Mouse (Mus musculus): ENCODE data around the gene Trpc7. TPM values are rescaled to one million over a fixed set of nuclear protein-coding genes. Genes with fewer than 3 reads are reported as not detected.

Trpc7 gene
- polyA plus RNA-seq, 1 experiment from 2014 or later = not detected

- ATAC-seq (ENCODE audit: insufficient read depth) = no peak
- H3K36me3 ChIP-seq (replicated peaks) = no peaks in the 10 kb centered on the region
- WGBS (ENCODE audit: insufficient replicate concordance) = 63% methylated on average over 6 of the region's 6 CpGs
- H3K27ac ChIP-seq (replicated peaks) = no peak overlapping the region
- H3K27me3 ChIP-seq = no peaks in the 10 kb centered on the region
- H3K4me3 ChIP-seq (replicated peaks) = no peak overlapping the region
- no peak overlapping the region for H3K9ac ChIP-seq
- no peaks in the 10 kb centered on the region for H3K9me3 ChIP-seq (replicated peaks)
- H3K4me1 ChIP-seq (replicated peaks) = no peaks in the 10 kb centered on the region
- H3K4me2 ChIP-seq = no peak overlapping the region
These were observed 31.2 kb downstream of the Trpc7 start for GRCm38 (mm10) chr13:56864567-56864966.

DNA sequence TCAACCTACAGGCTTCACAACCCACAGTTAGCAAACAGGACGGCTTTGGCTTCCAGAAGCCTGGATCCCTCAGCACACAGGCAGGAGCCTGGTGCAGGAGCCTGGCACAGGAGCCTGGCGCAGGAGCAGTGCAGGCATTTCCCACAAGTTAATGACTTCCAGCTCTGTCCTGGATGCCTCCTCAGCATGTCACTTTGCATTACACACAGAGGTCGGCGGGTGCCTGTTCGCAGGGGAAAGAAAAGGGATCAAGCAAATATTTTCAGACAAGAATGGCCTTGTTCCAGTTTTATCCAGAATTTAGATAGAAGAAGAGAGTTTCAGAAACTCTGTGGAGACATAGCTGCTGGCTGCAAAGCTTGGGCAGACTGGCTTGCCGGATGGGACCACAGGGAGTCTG lies 33.8 kb downstream of the Trpc7 start:
- H3K27me3 ChIP-seq = no peaks in the 10 kb centered on the region
- no peak overlapping the region for H3K4me3 ChIP-seq (replicated peaks)
- WGBS (ENCODE audit: insufficient replicate concordance) = 67% methylated on average over 6 of the region's 6 CpGs
- no peak overlapping the region for H3K9ac ChIP-seq
- no peak overlapping the region for H3K27ac ChIP-seq (replicated peaks)
- H3K36me3 ChIP-seq (replicated peaks) = no peaks in the 10 kb centered on the region
- no peaks in the 10 kb centered on the region for H3K4me1 ChIP-seq (replicated peaks)
- no peak for ATAC-seq (ENCODE audit: insufficient read depth)
- H3K4me2 ChIP-seq = no peak overlapping the region
- H3K9me3 ChIP-seq (replicated peaks) = no peaks in the 10 kb centered on the region

DNA sequence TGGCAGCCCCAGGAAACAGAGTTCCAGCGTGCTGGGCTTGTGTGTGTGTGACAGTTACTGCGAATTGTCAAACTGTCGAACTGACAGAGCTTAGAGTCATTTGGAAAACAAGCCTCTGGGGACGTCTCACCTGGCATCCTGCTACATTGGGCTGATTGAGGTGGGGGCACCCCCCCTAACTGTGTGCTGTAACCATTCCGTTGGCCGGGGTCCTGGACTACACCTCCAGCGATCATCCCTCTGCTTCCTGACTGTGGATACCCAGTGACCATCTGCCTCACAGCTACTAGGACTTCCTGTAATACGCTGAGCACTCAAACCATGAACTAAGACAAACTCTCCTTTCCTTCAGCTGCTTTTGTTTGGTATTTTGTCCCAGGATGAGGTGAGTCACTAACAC lies 41.3 kb downstream of the Trpc7 start:
- Histone ChIP-seq H3K27me3 (no peaks in the 10 kb centered on the region), H3K9ac (no peak overlapping the region), H3K27ac (replicated peaks) (no peak overlapping the region), H3K9me3 (replicated peaks) (no peaks in the 10 kb centered on the region), H3K36me3 (replicated peaks) (no peaks in the 10 kb centered on the region), H3K4me1 (replicated peaks) (no peaks in the 10 kb centered on the region), H3K4me3 (replicated peaks) (no peak overlapping the region), H3K4me2 (no peak overlapping the region)
- no peak for ATAC-seq (ENCODE audit: insufficient read depth)
- 56% methylated on average over 8 of the region's 8 CpGs for WGBS (ENCODE audit: insufficient replicate concordance)

- no peaks in the 10 kb centered on the region for H3K4me1 ChIP-seq (replicated peaks)
- 41% methylated on average over 5 of the region's 5 CpGs for WGBS (ENCODE audit: insufficient replicate concordance)
- no peak overlapping the region for H3K4me2 ChIP-seq
- H3K9ac ChIP-seq = no peak overlapping the region
- ATAC-seq (ENCODE audit: insufficient read depth) = no peak
- no peaks in the 10 kb centered on the region for H3K9me3 ChIP-seq (replicated peaks)
- no peak overlapping the region for H3K4me3 ChIP-seq (replicated peaks)
- no peak overlapping the region for H3K27ac ChIP-seq (replicated peaks)
- no peaks in the 10 kb centered on the region for H3K27me3 ChIP-seq
- H3K36me3 ChIP-seq (replicated peaks) = no peaks in the 10 kb centered on the region
These were observed 42.4 kb downstream of the Trpc7 start for GRCm38 (mm10) chr13:56853436-56853835.

GRCm38 (mm10) chr13:56845866-56846265 lies 49.9 kb downstream of the Trpc7 start:
- no peaks in the 10 kb centered on the region for H3K36me3 ChIP-seq (replicated peaks)
- no peak overlapping the region for H3K9ac ChIP-seq
- ATAC-seq (ENCODE audit: insufficient read depth) = no peak
- H3K4me3 ChIP-seq (replicated peaks) = no peak overlapping the region
- no peaks in the 10 kb centered on the region for H3K9me3 ChIP-seq (replicated peaks)
- no peak overlapping the region for H3K4me2 ChIP-seq
- no peaks in the 10 kb centered on the region for H3K27me3 ChIP-seq
- 50% methylated on average over 3 of the region's 3 CpGs for WGBS (ENCODE audit: insufficient replicate concordance)
- no peak overlapping the region for H3K27ac ChIP-seq (replicated peaks)
- H3K4me1 ChIP-seq (replicated peaks) = no peaks in the 10 kb centered on the region

DNA sequence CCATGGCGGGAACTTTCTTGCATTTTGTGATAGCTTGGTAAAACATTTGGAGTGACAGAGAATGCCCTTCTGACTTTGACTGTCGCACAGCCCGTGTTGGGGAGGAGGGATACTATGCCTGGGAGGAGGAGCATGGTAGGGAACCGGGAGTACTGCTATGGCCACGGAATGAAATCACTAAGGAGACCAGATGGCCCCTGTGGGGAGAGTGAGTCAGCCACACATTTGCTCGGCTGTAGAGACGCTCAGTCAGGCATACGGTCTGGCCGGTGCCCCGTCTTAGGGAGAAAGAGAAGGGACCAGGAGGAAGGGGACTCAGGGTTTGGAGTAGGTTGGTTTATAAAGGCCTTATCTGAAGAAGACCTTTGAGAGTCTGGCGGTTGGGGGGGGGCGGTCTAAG lies 80.3 kb downstream of the Trpc7 start:
- no peaks in the 10 kb centered on the region for H3K4me1 ChIP-seq (replicated peaks)
- H3K4me2 ChIP-seq = no peak overlapping the region
- no peak overlapping the region for H3K9ac ChIP-seq
- H3K27ac ChIP-seq (replicated peaks) = no peak overlapping the region
- H3K27me3 ChIP-seq = no peaks in the 10 kb centered on the region
- 76% methylated on average over 12 of the region's 12 CpGs for WGBS (ENCODE audit: insufficient replicate concordance)
- H3K36me3 ChIP-seq (replicated peaks) = no peaks in the 10 kb centered on the region
- no peak for ATAC-seq (ENCODE audit: insufficient read depth)
- H3K9me3 ChIP-seq (replicated peaks) = no peaks in the 10 kb centered on the region
- no peak overlapping the region for H3K4me3 ChIP-seq (replicated peaks)

- Histone ChIP-seq H3K36me3 (replicated peaks) (no peaks in the 10 kb centered on the region), H3K9ac (no peak overlapping the region), H3K9me3 (replicated peaks) (no peaks in the 10 kb centered on the region), H3K4me3 (replicated peaks) (no peak overlapping the region), H3K27ac (replicated peaks) (no peak overlapping the region), H3K4me2 (peak overlapping the region; percentile 47), H3K4me1 (replicated peaks) (no peaks in the 10 kb centered on the region), H3K27me3 (no peaks in the 10 kb centered on the region)
- 8% methylated on average over 27 of the region's 27 CpGs for WGBS (ENCODE audit: insufficient replicate concordance)
- ATAC-seq (ENCODE audit: insufficient read depth) = no peak
These were observed 88.9 kb downstream of the Trpc7 start for GRCm38 (mm10) chr13:56806776-56807490.

DNA sequence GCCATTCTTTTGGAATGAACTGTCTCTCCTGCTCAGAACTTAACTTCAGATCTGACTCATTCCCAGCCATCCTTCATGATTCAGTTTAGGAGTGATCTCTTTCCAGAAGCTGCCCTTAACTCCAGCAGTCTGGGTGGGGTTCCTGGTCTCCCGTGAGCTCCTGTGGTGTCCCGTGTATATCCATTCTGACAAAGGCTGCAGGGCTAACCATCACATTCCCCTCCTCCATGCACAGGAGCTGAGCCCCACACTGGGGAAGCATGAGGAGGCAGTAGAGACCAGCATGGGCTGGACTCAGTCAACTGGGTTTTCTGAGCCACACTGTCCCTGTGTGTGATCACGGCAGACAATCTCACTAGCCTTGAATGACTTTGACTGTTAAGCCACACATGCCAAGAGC lies 90.7 kb downstream of the Trpc7 start:
- H3K27me3 ChIP-seq = no peaks in the 10 kb centered on the region
- H3K9me3 ChIP-seq (replicated peaks) = no peaks in the 10 kb centered on the region
- no peak overlapping the region for H3K4me2 ChIP-seq
- no peaks in the 10 kb centered on the region for H3K4me1 ChIP-seq (replicated peaks)
- H3K9ac ChIP-seq = no peak overlapping the region
- H3K27ac ChIP-seq (replicated peaks) = no peak overlapping the region
- H3K36me3 ChIP-seq (replicated peaks) = no peaks in the 10 kb centered on the region
- WGBS (ENCODE audit: insufficient replicate concordance) = 78% methylated on average over 3 of the region's 3 CpGs
- H3K4me3 ChIP-seq (replicated peaks) = no peak overlapping the region
- ATAC-seq (ENCODE audit: insufficient read depth) = no peak

GRCm38 (mm10) chr13:56797459-56797858 lies 98.3 kb downstream of the Trpc7 start:
- H3K27ac ChIP-seq (replicated peaks) = no peak overlapping the region
- no peaks in the 10 kb centered on the region for H3K36me3 ChIP-seq (replicated peaks)
- 68% methylated on average over 7 of the region's 7 CpGs for WGBS (ENCODE audit: insufficient replicate concordance)
- H3K9ac ChIP-seq = no peak overlapping the region
- no peaks in the 10 kb centered on the region for H3K4me1 ChIP-seq (replicated peaks)
- H3K27me3 ChIP-seq = no peaks in the 10 kb centered on the region
- H3K4me2 ChIP-seq = no peak overlapping the region
- H3K9me3 ChIP-seq (replicated peaks) = no peaks in the 10 kb centered on the region
- no peak overlapping the region for H3K4me3 ChIP-seq (replicated peaks)
- no peak for ATAC-seq (ENCODE audit: insufficient read depth)

DNA sequence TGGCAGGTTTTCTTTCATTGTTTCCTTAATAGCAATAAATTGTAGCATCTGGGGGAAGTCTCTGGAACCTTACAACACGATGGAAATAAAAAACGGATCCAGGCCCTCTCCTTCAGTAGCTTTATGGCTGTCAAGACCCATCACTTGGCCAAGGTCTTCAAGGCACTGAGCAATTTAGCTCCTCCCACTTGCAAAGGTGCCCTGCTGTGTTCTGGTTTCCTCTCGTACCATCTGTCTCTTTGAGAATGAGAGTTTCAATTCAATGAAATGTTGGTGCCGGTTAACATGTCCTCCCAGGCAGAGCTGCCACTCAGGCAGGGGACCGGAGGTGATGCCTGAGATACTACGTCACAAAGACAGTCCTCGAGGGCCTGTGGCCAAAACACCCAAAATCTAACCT lies 100.3 kb downstream of the Trpc7 start:
- Histone ChIP-seq H3K27ac (replicated peaks) (no peak overlapping the region), H3K4me3 (replicated peaks) (no peak overlapping the region), H3K36me3 (replicated peaks) (no peaks in the 10 kb centered on the region), H3K4me1 (replicated peaks) (no peaks in the 10 kb centered on the region), H3K4me2 (no peak overlapping the region), H3K27me3 (no peaks in the 10 kb centered on the region), H3K9ac (no peak overlapping the region), H3K9me3 (replicated peaks) (no peaks in the 10 kb centered on the region)
- no peak for ATAC-seq (ENCODE audit: insufficient read depth)
- WGBS (ENCODE audit: insufficient replicate concordance) = 69% methylated on average over 7 of the region's 7 CpGs

GRCm38 (mm10) chr13:56794441-56794840 lies 101.4 kb downstream of the Trpc7 start:
- no peak for ATAC-seq (ENCODE audit: insufficient read depth)
- Histone ChIP-seq H3K27ac (replicated peaks) (no peak overlapping the region), H3K4me2 (no peak overlapping the region), H3K27me3 (no peaks in the 10 kb centered on the region), H3K4me1 (replicated peaks) (no peaks in the 10 kb centered on the region), H3K4me3 (replicated peaks) (no peak overlapping the region), H3K36me3 (replicated peaks) (no peaks in the 10 kb centered on the region), H3K9me3 (replicated peaks) (no peaks in the 10 kb centered on the region), H3K9ac (no peak overlapping the region)
- 54% methylated on average over 7 of the region's 7 CpGs for WGBS (ENCODE audit: insufficient replicate concordance)

GRCm38 (mm10) chr13:56792844-56793243 lies 102.9 kb downstream of the Trpc7 start:
- H3K4me2 ChIP-seq = no peak overlapping the region
- H3K36me3 ChIP-seq (replicated peaks) = no peaks in the 10 kb centered on the region
- H3K27ac ChIP-seq (replicated peaks) = no peak overlapping the region
- WGBS (ENCODE audit: insufficient replicate concordance) = 63% methylated on average over 3 of the region's 3 CpGs
- H3K4me3 ChIP-seq (replicated peaks) = no peak overlapping the region
- H3K4me1 ChIP-seq (replicated peaks) = no peaks in the 10 kb centered on the region
- H3K9ac ChIP-seq = no peak overlapping the region
- H3K9me3 ChIP-seq (replicated peaks) = no peaks in the 10 kb centered on the region
- ATAC-seq (ENCODE audit: insufficient read depth) = no peak
- no peaks in the 10 kb centered on the region for H3K27me3 ChIP-seq
